ENCODE assay signal across 17 mouse cellular contexts in the genomic region with DNA sequence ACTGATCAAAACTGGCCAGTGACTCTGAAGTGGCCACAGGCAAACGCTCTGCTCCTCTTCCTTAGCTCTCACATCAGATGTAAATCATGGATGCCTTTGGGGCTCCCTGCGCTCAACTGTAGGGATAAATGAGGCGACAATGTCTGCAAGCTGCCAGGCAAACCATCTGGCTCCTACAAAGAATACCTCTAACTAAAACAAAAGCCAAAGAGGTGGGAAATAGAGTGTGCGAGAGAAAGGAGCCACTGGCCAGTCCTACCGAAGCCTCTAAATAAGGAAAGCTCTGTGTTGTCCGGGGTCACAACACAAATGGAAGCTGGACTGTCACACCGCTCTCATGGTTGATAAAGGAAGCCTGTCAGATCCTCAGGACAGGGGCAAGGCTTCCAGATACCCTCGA. TPM values are rescaled to one million over a fixed set of nuclear protein-coding genes. Genes with fewer than 3 reads are reported as not detected.
DNase-seq lines count a peak whose midpoint lies in the region; ATAC-seq and TF ChIP-seq lines count a peak whose summit lies in the region.
"Had no signal": no experiment of that assay in that cellular context is flagged by ENCODE, and none has a peak within 500 bp of the region (broad histone marks: within the 10 kb centered on the region; RNA-seq: fewer than 3 reads in every experiment).

No protein-coding gene starts in this region.

- no peak overlapping the region for H3K4me2 ChIP-seq in hindbrain, postnatal 0 days (ENCODE audit: low read depth, low read length)
- H3K4me2 ChIP-seq in limb, embryonic 13.5 days (replicated peaks): no peak overlapping the region
- H3K4me2 ChIP-seq: heart, embryonic 15.5 days had no signal

- ATAC-seq in hindbrain, postnatal 0 days: no peak
- peak; percentile 7; the same call in 1 of the 2 replicates for ATAC-seq in limb, embryonic 13.5 days (ENCODE audit: low FRiP score, low read depth)
- ATAC-seq: activated CD4-positive, CD25-positive, alpha-beta regulatory T cell, adult 4 months had no signal

- peaks cover 65% of the 10 kb centered on the region for H3K36me3 ChIP-seq in hindbrain, embryonic 10.5 days
- peaks cover 19% of the 10 kb centered on the region for H3K36me3 ChIP-seq in hindbrain, postnatal 0 days (ENCODE audit: insufficient read depth, low read length)
- peaks cover 43% of the 10 kb centered on the region for H3K36me3 ChIP-seq in limb, embryonic 13.5 days

- no peaks in the 10 kb centered on the region for H3K9me3 ChIP-seq in hindbrain, embryonic 10.5 days
- H3K9me3 ChIP-seq in hindbrain, postnatal 0 days (ENCODE audit: low read length): no peaks in the 10 kb centered on the region
- no peaks in the 10 kb centered on the region for H3K9me3 ChIP-seq in limb, embryonic 13.5 days
- H3K9me3 ChIP-seq: heart, embryonic 15.5 days; midbrain, embryonic 10.5 days had no signal

- H3K4me3 ChIP-seq in hindbrain, embryonic 10.5 days: no peak overlapping the region
- no peak overlapping the region for H3K4me3 ChIP-seq in hindbrain, postnatal 0 days (ENCODE audit: low read length)
- no peak overlapping the region for H3K4me3 ChIP-seq in limb, embryonic 13.5 days
- H3K4me3 ChIP-seq: heart, embryonic 15.5 days; midbrain, embryonic 10.5 days had no signal

- intact Hi-C loops in left cerebral cortex, postnatal 14 days (cut with DNase I): no loop called here

- H3K9ac ChIP-seq in hindbrain, postnatal 0 days (replicated peaks; ENCODE audit: low read length): no peak overlapping the region
- no peak overlapping the region for H3K9ac ChIP-seq in limb, embryonic 13.5 days
- H3K9ac ChIP-seq: heart, embryonic 15.5 days had no signal

- no peak for TF ChIP-seq POLR2A in brain, embryonic 14.5 days (IDR thresholded peaks at IDR 0.05; ENCODE audit: borderline replicate concordance, extremely low read depth, insufficient read depth, insufficient read length, poor library complexity, severe bottlenecking)

- peak overlapping the region; percentile 13; the same call in 1 of the 2 replicates for H3K27ac ChIP-seq in hindbrain, embryonic 10.5 days
- H3K27ac ChIP-seq in hindbrain, postnatal 0 days: no peak overlapping the region
- H3K27ac ChIP-seq in limb, embryonic 13.5 days: 0 out of 2 replicates have a peak overlapping the region, but pooled peaks have one; percentile 23
- H3K27ac ChIP-seq: heart, embryonic 15.5 days; midbrain, embryonic 10.5 days had no signal

- WGBS in hindbrain, embryonic 10.5 days: 83% methylated on average over 8 of the region's 8 CpGs
- 48% methylated on average over 8 of the region's 8 CpGs for WGBS in hindbrain, postnatal 0 days
- WGBS in limb, embryonic 13.5 days: 63% methylated on average over 8 of the region's 8 CpGs

- no peak for TF ChIP-seq CTCF in hindbrain, postnatal 0 days (IDR thresholded peaks at IDR 0.05; ENCODE audit: low read depth)
- TF ChIP-seq CTCF in brain, embryonic 14.5 days (IDR thresholded peaks at IDR 0.05; ENCODE audit: borderline replicate concordance, extremely low read depth, insufficient read depth, insufficient read length): no peak

- no peak for DNase-seq in hindbrain, embryonic 10.5 days (ENCODE audit: low spot score)
- no peak for DNase-seq in hindbrain, postnatal 0 days (ENCODE audit: low spot score)
- peak; percentile 78 for DNase-seq in brain, embryonic 14.5 days (ENCODE audit: low read depth)
- DNase-seq in cerebellum, postnatal 10 days: peak; percentile 36 to 50
- no peak for DNase-seq in left cerebral cortex, postnatal 14 days (ENCODE audit: low spot score in 2 of 2)
- no peak for DNase-seq in left cerebral cortex, adult 18-20 months (ENCODE audit: low spot score in 2 of 2)
- DNase-seq in layer of hippocampus, adult 9-10 months (ENCODE audit: low spot score): no peak
- DNase-seq: embryo, embryonic 11 days; gastrocnemius, postnatal 25 days; kidney, postnatal 14 days had no signal

- no peaks in the 10 kb centered on the region for H3K27me3 ChIP-seq in hindbrain, embryonic 10.5 days (ENCODE audit: insufficient read depth, poor library complexity, severe bottlenecking)
- no peaks in the 10 kb centered on the region for H3K27me3 ChIP-seq in hindbrain, postnatal 0 days (ENCODE audit: insufficient read depth, low read length)
- no peaks in the 10 kb centered on the region for H3K27me3 ChIP-seq in limb, embryonic 13.5 days
- H3K27me3 ChIP-seq: heart, embryonic 15.5 days had no signal

- H3K4me1 ChIP-seq in hindbrain, embryonic 10.5 days (replicated peaks): 0 out of 2 replicates have a peak, but pooled peaks cover 14% of the 10 kb centered on the region
- H3K4me1 ChIP-seq in hindbrain, postnatal 0 days (ENCODE audit: insufficient read depth, low read length): 0 out of 2 replicates have a peak, but pooled peaks cover 4% of the 10 kb centered on the region
- H3K4me1 ChIP-seq in limb, embryonic 13.5 days: peaks cover 48% of the 10 kb centered on the region
- H3K4me1 ChIP-seq: midbrain, embryonic 10.5 days had no signal

RNA-seq across cellular contexts. Expression of a gene that starts 37.8 kb away (rescaled TPM):
- polyA plus RNA-seq in hindbrain, embryonic 10.5 days (2016; fragmentation: Nextera tagmentation; extraction: Ambion mirVana): 0.24 and 0.44 TPM in 2 replicates
- total RNA-seq in hindbrain, postnatal 0 days (2014; rRNA removed): not detected in 2 replicates
- polyA plus RNA-seq in hindbrain, postnatal 0 days (2015; fragmentation: Nextera tagmentation; extraction: Ambion mirVana): 0.10 and 0.15 TPM in 2 replicates
- polyA plus RNA-seq in brain, embryonic 14.5 days (2012; rRNA removed): 0.04 TPM in 2 replicates
- polyA plus RNA-seq in limb, embryonic 13.5 days (2015; fragmentation: Nextera tagmentation; extraction: Ambion mirVana): 0.42 and 0.47 TPM in 2 replicates
- total RNA-seq in left cerebral cortex, postnatal 14 days (2021): not detected
- total RNA-seq in left cerebral cortex, adult 18-20 months (2021): not detected
- total RNA-seq: gastrocnemius, postnatal 25 days; liver, adult 2 months had no signal
- polyA plus RNA-seq: activated CD4-positive, CD25-positive, alpha-beta regulatory T cell, adult 4 months; liver, adult 2 months; lung, postnatal 0 days; testis, adult 2 months had no signal

RNA-seq across cellular contexts. Expression of a gene that starts 45.8 kb away (rescaled TPM):
- polyA plus RNA-seq in hindbrain, embryonic 10.5 days (2016; fragmentation: Nextera tagmentation; extraction: Ambion mirVana): 247 and 261 TPM in 2 replicates
- 105 and 110 TPM in 2 replicates for total RNA-seq in hindbrain, postnatal 0 days (2014; rRNA removed)
- 138 and 144 TPM in 2 replicates for polyA plus RNA-seq in hindbrain, postnatal 0 days (2015; fragmentation: Nextera tagmentation; extraction: Ambion mirVana)
- 88.8 and 100.0 TPM in 2 replicates for polyA plus RNA-seq in brain, embryonic 14.5 days (2012; rRNA removed)
- polyA plus RNA-seq in limb, embryonic 13.5 days (2015; fragmentation: Nextera tagmentation; extraction: Ambion mirVana): 188 and 192 TPM in 2 replicates
- total RNA-seq in left cerebral cortex, postnatal 14 days (2021): 10 to 100 TPM; 65.3 to 67.6 TPM
- total RNA-seq in left cerebral cortex, adult 18-20 months (2021): 10 to 100 TPM; 73.3 to 82.5 TPM

RNA-seq across cellular contexts. Expression of a gene that starts 53.3 kb away (rescaled TPM):
- 8.4 and 16.0 TPM in 2 replicates for polyA plus RNA-seq in hindbrain, embryonic 10.5 days (2016; fragmentation: Nextera tagmentation; extraction: Ambion mirVana)
- total RNA-seq in hindbrain, postnatal 0 days (2014; rRNA removed): 31.9 and 35.4 TPM in 2 replicates
- 52.2 and 53.4 TPM in 2 replicates for polyA plus RNA-seq in hindbrain, postnatal 0 days (2015; fragmentation: Nextera tagmentation; extraction: Ambion mirVana)
- polyA plus RNA-seq in brain, embryonic 14.5 days (2012; rRNA removed): 21.5 and 26.5 TPM in 2 replicates
- polyA plus RNA-seq in limb, embryonic 13.5 days (2015; fragmentation: Nextera tagmentation; extraction: Ambion mirVana): 16.2 and 18.1 TPM in 2 replicates
- 10 to 100 TPM; 45.7 to 50.3 TPM for total RNA-seq in left cerebral cortex, postnatal 14 days (2021)
- total RNA-seq in left cerebral cortex, adult 18-20 months (2021): 10 to 100 TPM; 58.7 to 58.9 TPM

RNA-seq across cellular contexts. Expression of a gene that starts 57.6 kb away (rescaled TPM):
- polyA plus RNA-seq in hindbrain, embryonic 10.5 days (2016; fragmentation: Nextera tagmentation; extraction: Ambion mirVana): 73.7 and 77.4 TPM in 2 replicates
- 38.0 and 39.4 TPM in 2 replicates for total RNA-seq in hindbrain, postnatal 0 days (2014; rRNA removed)
- 55.6 and 61.4 TPM in 2 replicates for polyA plus RNA-seq in hindbrain, postnatal 0 days (2015; fragmentation: Nextera tagmentation; extraction: Ambion mirVana)
- polyA plus RNA-seq in brain, embryonic 14.5 days (2012; rRNA removed): 40.4 and 44.9 TPM in 2 replicates
- 66.9 and 74.7 TPM in 2 replicates for polyA plus RNA-seq in limb, embryonic 13.5 days (2015; fragmentation: Nextera tagmentation; extraction: Ambion mirVana)
- 10 to 100 TPM; 45.8 to 50.2 TPM for total RNA-seq in left cerebral cortex, postnatal 14 days (2021)
- total RNA-seq in left cerebral cortex, adult 18-20 months (2021): 10 to 100 TPM; 84.7 to 91.8 TPM

Comparison
In these comparisons a context has a peak if more than half of its experiments do, and no peak if none do; other contexts are left out.
1. DNase-seq: peak in brain, embryonic 14.5 days (single experiment) and cerebellum, postnatal 10 days (2 of 2); none in hindbrain, embryonic 10.5 days (single experiment), hindbrain, postnatal 0 days (single experiment), left cerebral cortex, postnatal 14 days (0 of 2), left cerebral cortex, adult 18-20 months (0 of 2) and layer of hippocampus, adult 9-10 months (single experiment).